Mouse (Mus musculus) testis, adult 2 months (tissue): Measurements from ENCODE around the gene Klf9. TPM values are rescaled to one million over a fixed set of nuclear protein-coding genes. Genes with fewer than 3 reads are reported as not detected.

ENCODE experiments used
- H3K27ac ChIP-seq: fragments of 200-500 bp; 2 replicates; pipeline ENCODE4 v1.5.1; 2012; ENCODE audit warnings: low read depth, low read length; ENCODE audit not compliant: control insufficient read depth, insufficient read depth
- H3K27me3 ChIP-seq: fragments of 200-500 bp; 2 replicates; pipeline ENCODE4 v1.6.1; 2012; ENCODE audit warnings: mild to moderate bottlenecking, low read length, moderate library complexity; ENCODE audit not compliant: control insufficient read depth, insufficient read depth
- H3K36me3 ChIP-seq: fragments of 200-500 bp; 2 replicates; pipeline ENCODE4 v1.6.1; 2012; ENCODE audit warnings: mild to moderate bottlenecking, low read length; ENCODE audit not compliant: control insufficient read depth, insufficient read depth
- H3K4me1 ChIP-seq: fragments of 200-500 bp; 2 replicates; pipeline ENCODE4 v1.6.1; 2012; ENCODE audit warnings: low read length; ENCODE audit not compliant: control insufficient read depth, insufficient read depth
- H3K4me3 ChIP-seq: fragments of 200-500 bp; 2 replicates; pipeline ENCODE4 v1.5.1; 2012; ENCODE audit warnings: low read depth, mild to moderate bottlenecking, low read length, moderate library complexity, mixed read lengths; ENCODE audit not compliant: control insufficient read depth
- CTCF ChIP-seq: fragments of 200-500 bp; IDR thresholded peaks from 2 replicates; pipeline ENCODE4 v1.5.1; 2012; ENCODE audit warnings: low read depth, mild to moderate bottlenecking, inconsistent platforms, low read length, moderate library complexity; ENCODE audit not compliant: control insufficient read depth, insufficient read depth, insufficient replicate concordance
- POLR2A ChIP-seq: fragments of 200-500 bp; IDR thresholded peaks from 2 replicates; pipeline ENCODE4 v1.6.1; 2012; ENCODE audit warnings: low read depth, mild to moderate bottlenecking, inconsistent platforms, low read length, moderate library complexity; ENCODE audit not compliant: control insufficient read depth
- polyA plus RNA-seq: library from polyadenylated mRNA; depleted of rRNA; stranded (reverse); fragments of >200 nt; gene quantifications from 2 replicates; pipeline ENCODE4 v1.2.3, GENCODE M21; 2012

Gene Klf9
- polyA plus RNA-seq, 1 experiment = 19.7 TPM

DNA sequence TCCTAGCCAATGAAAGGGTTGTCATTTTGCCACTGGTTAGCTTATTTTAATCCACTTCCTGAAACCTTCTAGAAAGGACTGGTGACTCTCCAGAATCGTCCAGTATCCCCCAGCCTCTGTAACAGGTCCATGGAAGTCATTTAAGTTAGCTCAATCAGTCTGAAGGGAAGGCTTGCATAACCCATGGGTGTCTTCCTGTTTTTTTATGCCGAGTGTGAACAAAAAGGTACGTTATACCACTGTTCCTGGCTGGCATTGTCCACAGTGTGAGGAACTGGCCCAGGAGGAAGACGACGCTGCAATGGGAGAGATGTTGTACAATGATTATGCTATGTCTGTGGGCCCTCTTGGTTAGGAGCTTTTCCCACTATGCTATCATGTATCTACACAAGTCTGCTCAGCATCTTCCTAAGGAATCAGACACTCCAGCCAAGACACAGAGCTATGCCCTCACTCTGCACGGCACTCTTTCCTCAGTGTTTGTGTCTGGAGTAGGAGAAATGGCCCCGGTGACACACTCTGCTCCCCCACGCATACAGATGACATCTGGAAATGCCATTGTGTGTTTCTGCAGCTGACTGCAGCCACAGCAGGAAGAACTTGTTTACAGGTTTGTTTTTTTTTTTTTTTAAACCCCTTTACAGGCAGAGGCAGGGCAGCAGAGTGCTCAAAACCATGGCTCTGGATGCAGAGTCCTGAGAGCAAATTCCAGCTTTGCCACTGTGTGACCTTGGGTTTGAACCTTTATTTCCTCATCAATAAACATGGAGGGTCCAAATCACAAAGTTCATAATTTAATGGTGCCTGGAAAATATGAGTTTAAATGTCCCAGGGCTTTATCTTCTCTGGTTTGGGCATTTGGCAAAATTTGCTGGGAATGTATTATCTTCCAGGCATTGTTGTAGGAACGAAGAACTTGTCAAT, 15.5 kb upstream of the Klf9 start:
- H3K4me3 ChIP-seq = no peak overlapping the region
- no peak overlapping the region for H3K27ac ChIP-seq
- H3K4me1 ChIP-seq = no peaks in the 10 kb centered on the region; the same call in 1 of the 2 replicates
- H3K27me3 ChIP-seq = no peaks in the 10 kb centered on the region
- TF ChIP-seq CTCF = no peak
- TF ChIP-seq POLR2A = no peak
- H3K36me3 ChIP-seq = no peaks in the 10 kb centered on the region

DNA sequence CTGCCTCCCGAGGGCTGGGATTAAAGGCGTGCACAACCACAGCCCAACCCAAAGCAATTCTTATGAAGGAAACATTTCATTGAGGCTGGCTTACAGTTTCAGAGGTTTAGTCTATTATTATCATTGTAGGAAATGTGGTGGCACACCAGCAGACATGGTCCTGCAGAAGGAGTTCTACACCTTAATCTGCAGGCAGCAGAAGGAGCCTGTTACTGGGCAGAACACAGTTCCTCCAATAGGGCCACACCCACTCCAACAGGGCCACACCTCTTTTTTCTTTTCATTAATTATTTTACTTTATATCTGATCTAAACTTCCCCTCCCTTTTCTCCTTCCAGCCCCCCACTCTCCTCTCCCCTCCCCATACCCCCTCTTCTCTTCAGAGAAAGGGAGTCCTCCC, 11.1 kb upstream of the Klf9 start:
- Histone ChIP-seq H3K4me3 (no peak overlapping the region), H3K27ac (no peak overlapping the region)
- TF ChIP-seq CTCF (no peak), POLR2A (no peak)

DNA sequence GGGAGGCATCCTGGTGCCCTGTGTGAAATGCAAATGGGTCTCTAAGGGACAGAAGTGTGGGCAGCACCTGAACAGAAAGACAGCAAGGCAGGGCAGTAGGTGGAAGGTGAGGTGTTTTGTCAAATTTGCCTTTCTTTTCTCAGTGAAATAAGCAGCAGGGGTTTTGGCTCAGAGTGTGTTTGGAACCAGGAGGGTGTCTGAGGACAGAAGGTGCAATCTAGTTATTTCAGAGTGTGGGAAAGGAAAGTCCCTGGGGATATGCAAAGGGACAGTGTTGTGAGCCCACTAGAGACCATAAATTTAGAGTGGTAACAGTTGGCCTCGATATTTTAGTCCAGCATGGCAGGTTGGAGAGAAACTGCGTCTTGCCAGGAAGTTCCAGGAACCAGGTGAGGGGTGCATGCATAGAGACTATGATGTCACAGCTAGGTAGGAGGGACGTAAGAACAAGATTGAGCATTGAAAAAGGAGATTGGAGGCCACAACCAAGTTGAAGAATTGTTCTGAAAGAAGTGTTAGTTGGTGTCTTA, 8.9 kb upstream of the Klf9 start:
- peaks cover 20% of the 10 kb centered on the region for H3K4me1 ChIP-seq
- TF ChIP-seq CTCF = no peak
- no peak for TF ChIP-seq POLR2A
- no peak overlapping the region for H3K27ac ChIP-seq
- H3K4me3 ChIP-seq = no peak overlapping the region
- H3K27me3 ChIP-seq = peaks cover 3% of the 10 kb centered on the region; the same call in 1 of the 2 replicates
- no peaks in the 10 kb centered on the region for H3K36me3 ChIP-seq

More for the DNA sequence above, 11.1 kb upstream of the Klf9 start:
- H3K36me3 ChIP-seq = no peaks in the 10 kb centered on the region
- no peaks in the 10 kb centered on the region for H3K27me3 ChIP-seq
- H3K4me1 ChIP-seq = peaks cover 7% of the 10 kb centered on the region

DNA sequence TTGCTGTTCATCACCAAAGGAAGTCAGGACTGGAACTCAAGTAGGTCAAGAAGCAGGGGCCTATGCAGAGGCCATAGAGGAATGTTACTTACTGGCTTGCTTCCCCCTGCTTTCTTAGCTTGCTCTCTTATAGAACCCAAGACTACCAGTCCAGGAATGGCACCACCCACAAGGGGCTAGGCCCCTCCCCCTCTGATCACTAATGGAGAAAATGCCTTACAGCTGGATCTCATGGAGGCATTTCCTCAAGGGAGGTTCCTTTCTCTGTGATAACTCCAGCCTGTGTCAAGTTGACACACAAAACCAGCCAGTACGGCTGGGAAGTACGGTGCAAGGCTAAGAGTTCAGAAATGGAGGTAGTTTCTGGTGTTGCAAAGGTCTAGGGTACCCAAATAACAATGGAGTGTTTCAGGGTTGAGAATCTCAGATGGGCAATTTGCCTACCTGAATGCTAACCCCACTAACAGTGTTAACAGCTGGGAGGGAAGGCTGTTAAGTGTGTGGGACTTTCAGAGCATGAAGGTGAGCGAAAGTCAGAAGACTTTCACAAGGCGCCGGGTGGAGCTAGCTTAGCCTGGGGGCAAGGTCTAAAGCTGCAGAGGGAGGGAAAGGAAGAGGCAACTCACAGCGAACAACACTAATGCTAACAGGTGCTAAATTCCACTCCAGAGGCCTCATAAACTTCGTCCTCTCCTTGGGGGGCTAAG, 8.2 kb upstream of the Klf9 start:
- Histone ChIP-seq H3K4me3 (no peak overlapping the region), H3K36me3 (no peaks in the 10 kb centered on the region), H3K4me1 (peaks cover 21% of the 10 kb centered on the region), H3K27ac (peak overlapping the region; percentile 78; the same call in 1 of the 2 replicates), H3K27me3 (peaks cover 3% of the 10 kb centered on the region; the same call in 1 of the 2 replicates)
- TF ChIP-seq CTCF = no peak
- no peak for TF ChIP-seq POLR2A

DNA sequence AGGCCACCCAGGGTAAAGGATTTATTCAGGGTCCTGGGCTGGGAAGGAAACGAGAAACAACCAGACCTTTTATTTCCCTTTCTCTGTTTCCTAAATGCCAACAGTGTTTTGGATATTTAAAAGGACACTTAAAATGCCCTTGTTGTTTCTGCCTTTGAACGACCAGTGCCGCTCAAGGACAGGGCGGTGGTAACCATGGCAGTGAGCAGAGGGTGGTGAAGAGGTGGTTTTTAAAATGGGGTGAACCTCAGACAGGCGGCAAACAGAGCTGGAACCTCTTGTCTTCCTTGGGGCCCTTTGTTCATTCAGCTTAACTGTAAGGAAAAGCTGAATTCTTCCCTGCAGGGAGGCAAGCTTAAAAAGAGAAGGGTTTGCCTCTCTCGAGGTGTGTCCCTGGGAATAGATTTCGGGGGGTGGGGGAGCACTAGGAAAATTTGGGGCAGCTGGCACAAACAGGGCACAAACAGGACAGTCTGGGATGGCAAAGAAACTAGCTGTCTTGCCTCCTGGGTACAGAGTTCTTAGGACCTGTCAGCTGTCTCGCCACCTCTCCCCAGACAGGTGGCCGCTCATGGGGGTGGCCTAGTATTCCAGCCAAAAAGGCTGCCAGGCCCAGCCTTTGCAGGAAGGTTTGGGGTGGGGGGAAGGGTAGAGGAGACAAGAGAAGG, 7.5 kb upstream of the Klf9 start:
- Histone ChIP-seq H3K27me3 (peaks cover 3% of the 10 kb centered on the region; the same call in 1 of the 2 replicates), H3K36me3 (no peaks in the 10 kb centered on the region), H3K27ac (peak overlapping the region; percentile 78), H3K4me1 (peaks cover 21% of the 10 kb centered on the region), H3K4me3 (no peak overlapping the region)
- TF ChIP-seq POLR2A (no peak), CTCF (no peak)

DNA sequence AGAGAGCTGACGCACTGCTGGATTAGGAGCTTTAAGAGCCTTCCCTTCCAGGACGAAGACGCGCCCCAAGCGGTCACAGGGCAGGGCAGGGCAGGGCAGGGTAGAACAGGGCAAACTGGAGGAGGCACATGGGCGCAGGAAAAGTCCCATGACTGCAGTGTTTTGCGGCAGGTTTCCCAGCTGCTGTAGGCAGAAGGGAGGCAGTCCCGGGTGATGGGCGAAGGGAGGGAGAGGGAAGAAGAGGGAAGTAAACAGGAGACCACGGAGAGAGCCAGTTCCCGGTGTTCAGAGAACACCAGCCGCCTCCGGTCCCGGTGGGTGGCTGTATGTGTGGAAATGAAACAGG, 7.0 kb upstream of the Klf9 start:
- no peak overlapping the region for H3K4me3 ChIP-seq

More for the DNA sequence above, 7.0 kb upstream of the Klf9 start:
- Histone ChIP-seq H3K27me3 (peaks cover 3% of the 10 kb centered on the region; the same call in 1 of the 2 replicates), H3K36me3 (no peaks in the 10 kb centered on the region), H3K27ac (peak overlapping the region; percentile 78), H3K4me1 (peaks cover 21% of the 10 kb centered on the region)
- TF ChIP-seq POLR2A (0 out of 2 replicates have a peak, but pooled peaks have one; percentile 7), CTCF (peak; percentile 7; the same call in 1 of the 2 replicates)
